Mouse (Mus musculus) thymus, postnatal 25 days (tissue): Measurements from ENCODE around the gene Notch2.

Experiments
- DNase-seq: peaks from one replicate; pipeline ENCODE4 v3.0.0; 2022

The Notch2 gene

DNA sequence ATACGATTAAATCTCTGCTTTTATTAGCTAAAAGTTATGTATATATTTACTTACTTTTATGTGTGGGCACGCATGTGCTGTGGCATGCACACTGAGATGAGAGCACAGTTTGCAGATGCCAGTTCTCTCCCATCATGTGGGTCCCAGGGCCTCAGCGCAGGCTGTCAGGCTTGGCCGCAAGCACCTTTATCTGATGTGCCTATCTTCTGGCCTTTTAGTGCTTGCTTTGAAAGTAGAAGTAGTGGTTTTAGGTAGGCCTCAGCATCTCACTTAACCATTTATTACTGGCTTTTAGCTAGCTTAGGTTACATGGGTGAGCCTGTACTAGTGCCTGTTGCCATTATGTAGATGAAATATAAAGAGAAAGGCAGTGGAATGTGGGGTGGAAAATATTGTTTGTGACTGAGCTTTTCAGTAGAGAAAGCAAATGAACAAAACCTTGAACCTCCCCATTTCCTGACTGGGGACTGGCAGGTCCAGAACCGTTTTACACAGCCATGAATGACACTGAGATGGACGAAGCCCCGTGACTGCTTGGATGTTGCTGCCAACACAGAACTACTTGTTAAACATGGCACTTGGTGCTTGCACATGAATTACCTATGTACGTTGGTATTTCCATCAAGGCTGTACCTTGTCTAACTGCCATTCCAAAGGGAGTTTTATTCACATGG lies 41.1 kb downstream of the Notch2 start:
- no peak for DNase-seq

GRCm38 (mm10) chr3:98055008-98055345 lies 41.6 kb downstream of the Notch2 start:
- DNase-seq = no peak

- no peak for DNase-seq
Observed at GRCm38 (mm10) chr3:98055808-98056728, 42.7 kb downstream of the Notch2 start.

DNA sequence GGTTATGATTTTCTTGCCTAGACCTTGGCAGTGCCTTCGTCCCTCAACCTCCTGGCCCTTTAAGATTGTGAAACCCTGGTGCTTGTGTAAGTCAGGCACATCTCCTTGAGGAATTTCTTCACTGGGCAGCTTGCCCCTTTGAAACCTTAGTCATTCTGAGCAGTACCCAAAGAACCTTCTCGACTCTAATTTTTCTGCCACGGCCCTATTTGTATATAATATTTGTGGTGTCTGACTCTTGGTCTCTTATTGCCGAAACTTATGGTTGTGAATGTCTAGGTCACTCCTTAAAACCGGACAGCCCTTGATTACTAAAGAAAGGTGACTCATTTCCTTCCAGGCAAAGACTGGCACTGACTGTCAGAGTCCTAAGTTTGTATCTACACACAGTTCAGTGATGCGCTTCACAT lies 43.6 kb downstream of the Notch2 start:
- no peak for DNase-seq

- no peak for DNase-seq
Observed at GRCm38 (mm10) chr3:98059076-98059475, 45.7 kb downstream of the Notch2 start.

- no peak for DNase-seq
Observed at GRCm38 (mm10) chr3:98060981-98061660, 47.8 kb downstream of the Notch2 start.

DNA sequence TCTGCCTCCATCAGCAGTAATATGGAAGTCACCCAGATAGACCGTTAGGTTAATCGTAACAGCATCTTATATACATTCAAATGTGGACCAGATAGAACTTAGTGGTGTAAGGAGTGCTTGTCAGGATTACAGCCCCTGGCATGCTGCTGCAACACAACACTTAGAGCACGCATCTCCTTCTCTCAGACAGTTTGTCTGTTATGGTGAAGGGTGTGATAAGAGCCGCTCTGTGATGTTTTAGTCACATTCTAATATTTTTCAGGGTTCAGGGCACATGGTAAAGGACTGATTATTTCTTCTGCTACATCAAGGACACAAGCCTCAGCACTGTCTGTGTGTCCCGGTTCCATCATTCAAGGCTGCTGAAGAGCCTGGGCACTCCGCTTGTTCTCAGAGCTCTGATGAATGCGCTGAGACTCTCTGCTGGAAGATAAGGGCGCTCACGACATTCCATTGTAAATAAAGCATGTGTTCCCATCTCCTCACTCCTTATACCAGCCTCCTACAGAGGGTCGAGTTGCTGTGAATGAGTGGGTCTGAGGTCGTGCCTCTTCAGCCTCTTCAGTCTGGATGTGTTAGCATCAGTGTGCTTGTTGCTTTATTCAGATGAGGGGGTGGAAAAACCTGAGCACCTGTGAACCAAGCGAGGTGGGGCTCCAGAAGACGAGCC lies 48.5 kb downstream of the Notch2 start:
- no peak for DNase-seq

DNA sequence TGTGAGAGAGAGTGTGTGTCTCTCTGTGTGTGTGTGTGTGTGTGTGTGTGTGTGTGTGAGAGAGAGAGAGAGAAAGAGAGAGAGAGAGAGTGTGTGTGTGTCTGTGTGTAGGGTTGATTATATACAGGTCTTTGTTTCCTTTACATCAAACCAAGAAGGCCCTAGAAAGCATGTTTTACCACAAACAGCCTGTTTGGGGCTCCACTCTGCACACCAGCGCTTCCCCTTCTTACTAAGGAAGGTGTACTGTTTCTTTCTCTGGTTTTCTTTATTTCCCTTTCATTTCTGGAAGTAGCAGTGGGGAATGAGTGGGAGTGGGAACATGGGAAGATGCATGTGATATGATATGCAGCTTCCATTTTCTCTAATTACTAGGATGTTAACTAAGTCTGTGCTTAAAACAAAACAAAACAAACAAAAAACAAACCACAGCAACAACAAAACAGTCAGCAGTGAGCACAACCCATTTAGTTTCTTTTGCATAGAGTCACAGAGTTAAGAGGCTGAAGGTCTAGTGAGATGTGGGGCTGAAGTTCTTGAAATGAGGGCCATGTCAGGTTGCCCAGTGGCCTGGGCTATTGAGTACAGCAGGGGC lies 49.4 kb downstream of the Notch2 start:
- DNase-seq = peak; percentile 15

DNA sequence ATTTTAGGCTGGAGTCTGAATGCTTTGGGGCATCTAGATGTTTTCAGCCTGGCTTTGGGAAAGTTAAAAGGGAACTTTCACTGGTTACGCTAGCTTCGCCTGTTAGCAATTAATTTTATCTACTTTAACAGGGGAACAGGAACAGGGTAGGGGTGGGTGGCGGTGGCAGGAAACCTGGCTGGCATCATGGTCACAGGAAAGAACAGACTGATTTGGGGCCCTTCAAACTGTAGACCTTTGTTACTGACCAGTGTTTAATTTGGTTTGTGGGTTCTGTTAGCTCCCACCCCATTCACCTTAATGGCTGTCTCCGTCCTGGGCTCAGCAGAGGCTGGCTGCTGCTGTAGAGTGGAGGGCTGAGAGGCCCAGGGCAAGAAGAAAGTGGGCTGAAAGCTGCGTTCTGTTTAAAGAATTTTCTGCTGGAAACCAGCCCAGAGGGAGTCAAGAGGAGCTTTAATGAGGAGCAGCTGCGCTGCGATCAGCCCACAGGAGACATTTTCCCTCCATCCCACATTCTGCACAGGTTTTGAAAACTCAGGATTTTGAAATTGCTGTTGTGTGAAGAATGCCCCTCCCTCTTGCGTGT lies 50.0 kb downstream of the Notch2 start:
- no peak for DNase-seq

DNA sequence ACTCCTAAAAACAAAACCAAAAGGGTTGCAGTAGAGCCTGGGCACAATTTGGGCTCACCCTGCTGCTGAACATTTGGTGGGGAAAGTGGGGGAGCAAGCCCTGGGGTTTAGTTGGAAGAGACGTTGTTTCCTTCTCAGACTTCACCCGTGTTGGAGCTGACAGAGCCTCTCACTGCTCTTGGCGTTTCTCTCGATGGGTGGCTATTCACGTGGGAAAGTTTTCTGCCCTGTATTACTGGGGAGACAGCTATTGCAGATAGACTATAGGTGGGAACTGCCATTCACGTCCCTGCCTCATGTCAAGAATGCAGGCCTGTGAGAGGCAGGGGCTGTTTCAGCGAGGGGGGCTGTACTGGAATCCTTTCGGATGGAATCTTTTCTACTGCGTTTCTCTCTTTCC lies 50.5 kb downstream of the Notch2 start:
- no peak for DNase-seq

- DNase-seq = no peak
Observed at GRCm38 (mm10) chr3:98065004-98065403, 51.7 kb downstream of the Notch2 start.

DNA sequence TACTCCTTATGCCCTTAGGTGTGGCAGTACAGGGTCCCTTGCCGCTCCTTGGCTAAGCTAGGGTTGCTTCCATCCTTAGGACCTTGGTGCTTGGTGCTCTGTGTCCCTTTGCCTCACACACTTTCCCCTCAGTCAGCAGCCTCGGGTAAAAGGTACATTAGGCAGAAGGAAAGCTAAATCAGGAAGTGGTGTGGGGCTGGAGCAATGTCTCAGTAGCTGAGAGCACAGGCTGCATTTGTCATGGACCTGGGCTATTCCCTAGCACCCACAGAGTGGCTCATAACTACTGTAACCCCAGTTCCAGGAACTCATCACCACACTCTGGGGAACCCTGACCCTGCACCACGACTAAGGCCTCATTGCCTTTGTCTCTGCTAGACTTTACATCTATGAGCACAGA lies 53.1 kb downstream of the Notch2 start:
- no peak for DNase-seq

GRCm38 (mm10) chr3:98067413-98067812 lies 54.1 kb downstream of the Notch2 start:
- no peak for DNase-seq

DNA sequence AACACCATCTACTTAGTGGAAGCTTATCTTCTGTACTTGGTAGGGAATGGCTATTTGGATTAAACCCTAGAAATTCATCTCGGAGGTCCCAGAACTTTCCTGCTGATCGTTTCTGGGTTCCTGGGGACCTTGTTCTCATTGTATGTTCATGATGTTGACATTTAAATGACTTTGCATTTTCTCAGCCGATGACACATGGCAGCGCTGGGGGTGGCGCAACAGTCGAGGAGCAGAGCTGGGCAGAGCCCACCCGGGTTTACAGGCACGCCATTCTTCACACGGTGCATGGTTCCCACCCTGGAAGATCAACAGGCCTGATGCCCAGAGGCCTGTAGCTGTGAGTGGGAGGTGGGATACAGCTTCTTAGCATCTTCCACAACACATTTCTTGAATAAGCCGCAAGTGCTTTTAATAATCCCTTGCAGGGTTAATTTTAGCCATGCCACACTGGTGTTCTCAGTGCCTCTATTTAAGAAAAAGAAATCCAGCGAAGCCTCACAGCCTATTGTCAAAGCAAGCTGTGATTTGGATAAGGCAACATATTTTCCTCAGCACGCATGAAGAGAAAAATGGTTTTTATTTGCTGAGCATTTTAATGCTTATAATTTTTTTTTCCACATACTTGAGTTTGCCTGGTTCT lies 54.6 kb downstream of the Notch2 start:
- no peak for DNase-seq

DNA sequence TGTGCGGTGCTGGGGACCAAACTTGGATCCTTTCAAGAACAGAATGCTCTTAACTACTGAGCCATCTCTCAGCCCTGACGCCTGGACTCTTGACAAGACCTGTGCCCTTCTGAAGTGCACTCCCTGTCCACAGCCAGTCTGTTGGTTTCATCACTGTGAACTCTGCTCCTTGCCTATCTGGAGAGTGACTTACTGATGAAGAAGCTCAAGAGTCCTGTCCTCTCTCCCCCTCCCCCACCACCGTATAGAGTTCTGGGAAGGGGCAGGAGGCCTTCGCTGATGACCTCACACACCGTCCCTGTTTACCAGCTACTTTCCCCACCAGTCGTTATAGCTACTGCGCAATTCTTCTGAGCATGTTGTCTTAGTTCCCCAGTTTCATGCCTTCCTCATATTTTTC lies 55.8 kb downstream of the Notch2 start:
- DNase-seq = no peak

- no peak for DNase-seq
Observed at GRCm38 (mm10) chr3:98069856-98070255, 56.5 kb downstream of the Notch2 start.

- no peak for DNase-seq
Observed at GRCm38 (mm10) chr3:98072570-98072969, 59.2 kb downstream of the Notch2 start.

- DNase-seq = no peak
Observed at GRCm38 (mm10) chr3:98073545-98073944, 60.2 kb downstream of the Notch2 start.

DNA sequence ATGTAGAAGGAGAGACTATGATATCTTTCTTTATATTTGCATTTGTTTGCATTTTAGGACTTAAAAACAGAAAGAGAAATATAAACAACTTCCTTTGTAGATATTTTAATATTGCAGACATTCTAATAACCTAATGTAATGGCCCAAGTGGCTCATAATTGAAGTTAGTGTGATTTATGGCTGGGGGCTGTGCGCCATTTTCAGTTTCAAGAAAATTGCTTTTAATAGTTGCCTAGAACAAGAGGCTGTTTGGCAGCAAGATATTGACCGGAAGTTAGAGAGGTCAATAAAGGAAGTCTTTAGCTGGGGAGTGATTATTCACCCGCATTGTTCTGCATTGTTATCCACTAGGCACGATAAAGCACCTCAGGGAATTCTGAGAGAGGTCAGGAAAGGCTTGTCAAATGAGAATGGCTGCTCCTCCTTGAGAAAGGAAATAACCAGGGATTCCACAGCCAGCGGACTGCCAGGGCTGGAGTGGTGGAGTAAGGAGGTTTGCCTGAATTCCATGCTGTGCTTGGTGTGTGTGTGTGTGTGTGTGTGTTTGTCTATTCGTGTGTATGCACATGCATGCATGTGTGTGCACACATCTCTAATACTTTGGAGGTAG lies 61.4 kb downstream of the Notch2 start:
- no peak for DNase-seq

DNA sequence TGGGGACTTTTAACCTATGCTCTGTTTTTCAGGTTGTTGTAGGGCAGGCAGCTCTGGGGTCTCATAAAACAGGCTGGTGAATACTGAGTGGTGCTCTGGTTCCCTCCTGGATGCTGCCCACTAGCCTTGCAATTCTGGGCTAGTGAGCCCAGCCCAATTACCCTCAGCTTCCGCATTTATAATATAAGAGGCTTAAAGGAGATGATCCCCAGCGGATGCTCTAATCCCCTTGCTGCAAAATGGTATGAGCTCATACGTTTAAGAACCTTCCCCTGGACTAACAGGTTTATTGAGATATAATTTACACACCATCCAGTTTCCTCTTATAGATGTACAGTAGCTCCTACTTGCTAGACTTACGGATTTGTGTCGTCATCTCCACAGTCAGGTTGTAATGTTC lies 64.5 kb downstream of the Notch2 start:
- no peak for DNase-seq

GRCm38 (mm10) chr3:98078816-98079215 lies 65.5 kb downstream of the Notch2 start:
- DNase-seq = no peak
